Mouse (Mus musculus): ENCODE results near the gene Ear10. TPM values are rescaled to one million over a fixed set of nuclear protein-coding genes. Genes with fewer than 3 reads are reported as not detected.

The Ear10 gene
- polyA plus RNA-seq (2012; rRNA removed; ENCODE audit: low replicate concordance), result not detected in 2 replicates

DNA sequence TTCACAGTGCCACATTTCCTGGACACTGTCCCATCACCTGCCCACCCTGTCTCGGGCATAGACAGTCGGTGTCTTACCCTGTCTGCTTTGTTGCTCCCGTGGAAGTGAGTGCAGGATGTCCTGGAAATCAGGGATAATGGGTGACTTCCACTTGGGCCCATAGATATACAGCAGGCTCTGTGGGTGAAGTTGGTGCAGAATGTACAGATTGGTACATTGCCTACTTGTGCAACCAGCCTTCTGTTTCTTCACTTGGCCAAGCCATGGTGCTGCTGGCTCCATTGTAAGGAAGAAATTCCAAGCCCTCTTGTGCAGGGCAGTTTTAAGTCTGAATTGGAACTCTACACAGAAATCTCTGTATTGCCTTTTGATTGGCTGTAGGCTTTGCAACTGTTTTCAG, at the start of gene Ear10:
Gene Ear10, minus strand, starts transcription at position 101 of the 400 bp plus-strand sequence.

DNA sequence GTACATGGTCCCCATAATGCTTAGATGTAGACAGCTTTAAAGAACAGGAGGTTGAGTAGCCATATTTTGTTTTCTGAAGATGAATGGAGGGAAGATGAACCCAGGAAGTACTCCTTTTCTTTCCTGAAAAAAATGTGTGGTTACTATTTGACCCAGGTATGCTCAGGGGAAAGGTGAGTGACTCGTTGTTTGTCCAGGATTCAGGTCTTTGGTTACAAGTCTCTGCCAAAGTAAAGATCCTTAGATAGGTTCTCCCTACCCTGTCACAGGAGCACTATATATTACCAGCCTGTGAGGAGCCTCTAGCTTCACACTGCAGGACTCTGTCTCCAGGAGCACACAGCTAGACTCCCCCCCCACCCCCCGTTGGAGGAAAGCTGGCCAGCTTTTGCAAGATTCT, 33.4 kb upstream of the Ear10 start, which contains the start of gene Ang5:
Gene Ang5, plus strand, starts transcription at position 301 of the 400 bp plus-strand sequence.

DNA sequence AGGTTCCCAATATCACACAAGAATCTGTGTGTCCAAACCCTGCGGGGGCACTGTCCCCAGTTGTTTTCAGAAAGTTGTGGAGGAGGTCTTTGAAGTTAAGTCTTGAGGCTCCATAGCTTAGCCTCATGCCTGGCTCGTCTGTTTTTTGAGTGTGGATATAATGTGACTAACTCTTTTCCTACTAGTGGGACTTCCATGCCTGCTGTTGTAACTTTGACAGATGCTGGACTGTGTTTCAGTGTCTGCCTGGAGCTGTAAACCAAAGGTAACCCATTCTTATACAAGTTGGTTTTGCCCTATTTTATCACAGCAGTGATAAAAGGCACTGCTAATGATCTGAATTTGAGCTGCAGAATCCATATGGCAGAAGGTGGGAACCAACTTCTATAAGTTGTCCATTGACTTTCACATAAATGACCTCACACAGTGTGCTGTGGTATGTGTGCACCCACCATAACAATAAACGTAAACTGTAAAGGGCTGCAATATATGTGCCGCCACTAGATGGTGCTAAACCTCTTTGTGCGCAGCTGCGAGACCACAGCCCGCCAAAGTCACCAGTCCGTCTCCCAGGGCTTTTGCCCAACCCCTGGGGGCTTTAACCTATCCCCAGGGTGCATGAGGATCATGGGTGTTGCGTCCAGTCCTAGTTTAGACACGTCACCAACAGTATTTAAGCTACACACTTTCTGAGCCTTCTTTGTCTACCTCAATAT, 1.5 kb upstream of the Ear10 start, which contains the start of gene Gm8113:
Gene Gm8113, plus strand, starts transcription at position 703 of the 716 bp plus-strand sequence.

DNA sequence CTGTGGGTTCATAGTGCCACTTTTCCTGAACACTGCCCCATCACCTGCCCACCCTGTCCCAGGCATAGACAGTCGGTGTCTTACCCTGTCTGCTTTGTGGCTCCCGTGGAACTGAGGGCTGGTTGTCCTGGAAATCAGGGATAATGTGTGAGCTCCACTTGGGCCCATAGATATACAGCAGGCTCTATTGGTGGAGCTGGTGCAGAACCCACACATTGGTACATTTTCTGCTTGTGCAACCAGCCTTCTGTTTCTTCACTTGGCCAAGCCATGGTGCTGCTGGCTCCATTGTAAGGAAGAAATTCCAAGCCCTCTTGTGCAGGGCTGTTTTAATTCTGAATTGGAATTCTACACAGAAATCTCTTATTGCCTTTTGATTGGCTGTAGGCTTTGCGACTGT, 47.9 kb downstream of the Ear10 start, which contains the start of gene Ear1:
Gene Ear1, minus strand, starts transcription at position 101 of the 400 bp plus-strand sequence.

Other genes starting within 250 kb of the Ear10 start
- not detected in 2 replicates for gene Gm8165, start 246.4 kb downstream of the Ear10 start, polyA plus RNA-seq (2012; rRNA removed; ENCODE audit: low replicate concordance)
- not detected in 2 replicates for gene Gm7324, start 225.7 kb downstream of the Ear10 start, polyA plus RNA-seq (2012; rRNA removed; ENCODE audit: low replicate concordance)
- not detected in 2 replicates for gene Gm16506, start 196.1 kb downstream of the Ear10 start, polyA plus RNA-seq (2012; rRNA removed; ENCODE audit: low replicate concordance)
- gene Gm6526, start 175.7 kb downstream of the Ear10 start, polyA plus RNA-seq (2012; rRNA removed; ENCODE audit: low replicate concordance), result not detected in 2 replicates
- not detected in 2 replicates for gene Gm8180, start 138.8 kb downstream of the Ear10 start, polyA plus RNA-seq (2012; rRNA removed; ENCODE audit: low replicate concordance)
- gene Ear1, start 48.0 kb downstream of the Ear10 start, polyA plus RNA-seq (2012; rRNA removed; ENCODE audit: low replicate concordance), result 0.20 and 0.29 TPM in 2 replicates
- gene Gm8113, start 1.8 kb upstream of the Ear10 start, polyA plus RNA-seq (2012; rRNA removed; ENCODE audit: low replicate concordance), result 1.3 and 4.1 TPM in 2 replicates
- gene Ang5, start 33.5 kb upstream of the Ear10 start, polyA plus RNA-seq (2012; rRNA removed; ENCODE audit: low replicate concordance), result not detected in 2 replicates
- not detected in 2 replicates for gene Ang6, start 78.7 kb upstream of the Ear10 start, polyA plus RNA-seq (2012; rRNA removed; ENCODE audit: low replicate concordance)
- gene Ear2, start 179.1 kb upstream of the Ear10 start, polyA plus RNA-seq (2012; rRNA removed; ENCODE audit: low replicate concordance), result 35.1 and 105 TPM in 2 replicates
- not detected in 2 replicates for gene Gm3327, start 200.3 kb upstream of the Ear10 start, polyA plus RNA-seq (2012; rRNA removed; ENCODE audit: low replicate concordance)